Mouse (Mus musculus) myocyte (in vitro differentiated cells): ENCODE results near the gene Dnah2.

ENCODE experiments used
- CEBPB ChIP-seq: IDR thresholded peaks from 2 replicates; pipeline ENCODE4 v1.6.1; 2011; ENCODE audit warnings: mild to moderate bottlenecking, moderate library complexity; ENCODE audit not compliant: poor library complexity, insufficient read depth, severe bottlenecking
- E2F4 ChIP-seq: IDR thresholded peaks from one replicate; pipeline ENCODE4 v1.6.1; 2011; ENCODE audit warnings: mild to moderate bottlenecking, control low read depth, moderate library complexity; ENCODE audit not compliant: insufficient read depth
- MAX ChIP-seq: IDR thresholded peaks from one replicate; pipeline ENCODE4 v1.6.1; 2011; ENCODE audit warnings: low read depth, mild to moderate bottlenecking, control low read depth
- MYOD1 ChIP-seq, 3 experiments: IDR thresholded peaks; one replicate each; pipeline ENCODE4 v1.6.1; 2011; ENCODE audit warnings: control low read depth in 2 of 3, low read depth in 2 of 3, mild to moderate bottlenecking in 2 of 3, moderate library complexity in 1 of 3; ENCODE audit not compliant: insufficient read length in 2 of 3, control insufficient read depth in 1 of 3
- MYOG ChIP-seq, 3 experiments: IDR thresholded peaks; one replicate each; pipeline ENCODE4 v1.6.1; 2011; ENCODE audit warnings: control low read depth in 2 of 3, low read depth in 2 of 3, mild to moderate bottlenecking in 2 of 3; ENCODE audit not compliant: insufficient read length in 2 of 3, control insufficient read depth in 1 of 3, insufficient read depth in 1 of 3
- POLR2A ChIP-seq: IDR thresholded peaks from one replicate; pipeline ENCODE4 v1.6.1; 2011; ENCODE audit warnings: low read depth, mild to moderate bottlenecking, control low read depth, moderate library complexity; ENCODE audit not compliant: insufficient read length
- POLR2AphosphoS2 ChIP-seq: IDR thresholded peaks from one replicate; pipeline ENCODE4 v1.6.1; 2011; ENCODE audit warnings: low read depth, control low read depth; ENCODE audit not compliant: insufficient read length
- REST ChIP-seq: IDR thresholded peaks from one replicate; pipeline ENCODE4 v1.6.1; 2011; ENCODE audit warnings: mild to moderate bottlenecking, control low read depth, moderate library complexity; ENCODE audit not compliant: insufficient read depth, insufficient read length
- SRF ChIP-seq: IDR thresholded peaks from one replicate; pipeline ENCODE4 v1.6.1; 2011; ENCODE audit warnings: low read depth; ENCODE audit not compliant: control insufficient read depth, insufficient read length
- TCF12 ChIP-seq: IDR thresholded peaks from one replicate; pipeline ENCODE4 v1.6.1; 2011; ENCODE audit warnings: mild to moderate bottlenecking, control low read depth; ENCODE audit not compliant: poor library complexity, insufficient read depth, severe bottlenecking
- USF1 ChIP-seq: IDR thresholded peaks from one replicate; pipeline ENCODE4 v1.6.1; 2011; ENCODE audit warnings: low read depth, mild to moderate bottlenecking, control low read depth, moderate library complexity

DNA sequence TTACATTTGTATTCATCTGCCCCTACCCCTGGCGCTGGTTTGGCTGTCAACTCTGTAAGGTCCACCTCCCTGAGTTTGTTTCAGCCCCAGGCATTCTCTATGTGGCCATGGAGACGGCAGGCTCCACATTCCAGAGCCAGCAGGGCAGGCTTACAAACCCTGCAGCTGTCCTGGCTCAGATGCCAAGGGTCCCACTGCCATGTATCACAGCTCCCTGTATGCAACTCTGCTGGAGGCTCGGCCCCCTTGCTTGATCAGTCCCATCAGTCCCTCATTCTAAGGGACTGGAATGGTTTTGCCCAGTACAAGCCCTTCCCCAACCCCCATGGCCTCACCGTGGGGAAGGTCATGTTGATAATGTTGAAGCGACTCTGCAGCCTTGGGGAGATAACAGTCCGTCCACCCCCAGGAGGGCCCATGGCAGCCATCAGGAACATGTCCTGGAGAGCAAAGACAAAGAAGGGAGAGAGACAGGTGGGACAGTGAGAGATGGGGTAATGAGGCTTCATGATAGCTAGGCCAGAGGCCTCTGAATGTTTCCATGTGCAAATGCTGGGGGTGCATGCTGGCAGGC lies 91.8 kb downstream of the Dnah2 start:
- no peak for TF ChIP-seq POLR2A
- no peak for TF ChIP-seq MAX
- no peak for TF ChIP-seq REST
- TF ChIP-seq CEBPB = no peak
- no peak for TF ChIP-seq USF1
- TF ChIP-seq SRF = no peak
- peak; percentile 70 to 98 (median 85) for TF ChIP-seq MYOG (IDR thresholded peaks at IDR 0.05; ENCODE audit: control insufficient read depth in 1 of 3, insufficient read depth in 1 of 3, insufficient read length in 2 of 3, low read depth in 2 of 3)
- peak; percentile 17 to 93 (median 81) for TF ChIP-seq MYOD1 (IDR thresholded peaks at IDR 0.05; ENCODE audit: control insufficient read depth in 1 of 3, insufficient read length in 2 of 3, low read depth in 2 of 3)
- no peak for TF ChIP-seq E2F4
- TF ChIP-seq TCF12 = no peak
- TF ChIP-seq POLR2AphosphoS2 = no peak
